ENCODE assay signal across 11 mouse cellular contexts in genomic region chr14:120368914-120369391, GRCm38 (mm10).
A peak's percentile ranks its signal among the peaks of the same experiment; 100 is the strongest.
DNase-seq lines count a peak whose midpoint lies in the region; ATAC-seq and TF ChIP-seq lines count a peak whose summit lies in the region.
"Had no signal": no experiment of that assay in that cellular context is flagged by ENCODE, and none has a peak within 500 bp of the region (broad histone marks: within the 10 kb centered on the region; RNA-seq: fewer than 3 reads in every experiment).

No protein-coding gene starts in this region.

- H3K27ac ChIP-seq in gastrocnemius, adult 2 months: peak overlapping the region; percentile 85
- H3K27ac ChIP-seq in neural tube, embryonic 13.5 days (replicated peaks): 0 out of 2 replicates have a peak overlapping the region, but pooled peaks have one; percentile 38
- H3K27ac ChIP-seq in small intestine, adult 2 months (ENCODE audit: insufficient read depth, low read depth, low read length): peak overlapping the region; percentile 57
- no peak overlapping the region for H3K27ac ChIP-seq in midbrain, embryonic 13.5 days
- H3K27ac ChIP-seq: hindbrain, embryonic 13.5 days; liver, embryonic 14.5 days had no signal

- H3K27me3 ChIP-seq in neural tube, embryonic 13.5 days: no peaks in the 10 kb centered on the region
- no peaks in the 10 kb centered on the region for H3K27me3 ChIP-seq in small intestine, adult 2 months (ENCODE audit: control insufficient read depth, insufficient read depth, low read length)
- no peaks in the 10 kb centered on the region for H3K27me3 ChIP-seq in midbrain, embryonic 13.5 days
- H3K27me3 ChIP-seq: hindbrain, embryonic 13.5 days had no signal

- TF ChIP-seq POLR2A in small intestine, adult 2 months (IDR thresholded peaks at IDR 0.05; ENCODE audit: low read depth, low read length): no peak

- H3K4me3 ChIP-seq in gastrocnemius, adult 2 months: peak overlapping the region; percentile 45
- no peak overlapping the region for H3K4me3 ChIP-seq in neural tube, embryonic 13.5 days
- H3K4me3 ChIP-seq in small intestine, adult 2 months (ENCODE audit: low read depth, low read length): no peak overlapping the region
- no peak overlapping the region for H3K4me3 ChIP-seq in midbrain, embryonic 13.5 days (replicated peaks)
- H3K4me3 ChIP-seq: hindbrain, embryonic 13.5 days had no signal

- H3K9me3 ChIP-seq in neural tube, embryonic 13.5 days: no peaks in the 10 kb centered on the region
- H3K9me3 ChIP-seq in midbrain, embryonic 13.5 days: no peaks in the 10 kb centered on the region
- H3K9me3 ChIP-seq: hindbrain, embryonic 13.5 days had no signal

- peaks cover 23% of the 10 kb centered on the region for H3K4me1 ChIP-seq in neural tube, embryonic 13.5 days (replicated peaks)
- H3K4me1 ChIP-seq in small intestine, adult 2 months (ENCODE audit: control insufficient read depth, insufficient read depth, insufficient read length, low read length): peaks cover 34% of the 10 kb centered on the region
- peaks cover 11% of the 10 kb centered on the region for H3K4me1 ChIP-seq in midbrain, embryonic 13.5 days (replicated peaks)

- H3K4me2 ChIP-seq in neural tube, embryonic 13.5 days: no peak overlapping the region
- no peak overlapping the region for H3K4me2 ChIP-seq in midbrain, embryonic 13.5 days (replicated peaks)
- H3K4me2 ChIP-seq: hindbrain, embryonic 13.5 days had no signal

- intact Hi-C loops in gastrocnemius, adult 2 months (cut with DNase I): loop anchor here (5.0 kb wide), 1 partner anchor 92 kb away; the partner anchor contains the start of gene Mbnl2
- intact Hi-C loops in gastrocnemius, postnatal 36 days (cut with DNase I): no loop called here

- WGBS in neural tube, embryonic 13.5 days: 71% methylated on average over 8 of the region's 8 CpGs
- WGBS in small intestine, adult 2 months: 21% methylated on average over 8 of the region's 8 CpGs
- 87% methylated on average over 8 of the region's 8 CpGs for WGBS in midbrain, embryonic 13.5 days

- peak; percentile 55 for DNase-seq in gastrocnemius, adult 2 months
- DNase-seq in gastrocnemius, postnatal 36 days: no peak
- no peak for DNase-seq in neural tube, embryonic 10.5 days (ENCODE audit: extremely low spot score, low spot score)
- peak; percentile 19 for DNase-seq in heart, postnatal 4 days
- no peak for DNase-seq in yolk sac, embryonic 10.5 days (ENCODE audit: low spot score)
- DNase-seq: embryo, embryonic 11 days had no signal

- no peaks in the 10 kb centered on the region for H3K36me3 ChIP-seq in neural tube, embryonic 13.5 days
- H3K36me3 ChIP-seq in small intestine, adult 2 months (ENCODE audit: control insufficient read depth, insufficient read depth, low read length): no peaks in the 10 kb centered on the region
- no peaks in the 10 kb centered on the region for H3K36me3 ChIP-seq in midbrain, embryonic 13.5 days
- H3K36me3 ChIP-seq: hindbrain, embryonic 13.5 days had no signal

- no peak for ATAC-seq in neural tube, embryonic 13.5 days (ENCODE audit: low read depth)
- ATAC-seq in midbrain, embryonic 13.5 days: no peak

- H3K9ac ChIP-seq in neural tube, embryonic 13.5 days: no peak overlapping the region
- H3K9ac ChIP-seq in midbrain, embryonic 13.5 days (replicated peaks): no peak overlapping the region
- H3K9ac ChIP-seq: hindbrain, embryonic 13.5 days; liver, embryonic 14.5 days had no signal

- TF ChIP-seq CTCF in gastrocnemius, adult 2 months (IDR thresholded peaks at IDR 0.05): no peak
- no peak for TF ChIP-seq CTCF in small intestine, adult 2 months (IDR thresholded peaks at IDR 0.05; ENCODE audit: extremely low read depth, insufficient read length, insufficient replicate concordance, low read depth, low read length)

Comparison
In these comparisons a context has a peak if more than half of its experiments do, and no peak if none do; other contexts are left out.
1. DNase-seq: peak in gastrocnemius, adult 2 months (single experiment) and heart, postnatal 4 days (single experiment); none in gastrocnemius, postnatal 36 days (0 of 2), neural tube, embryonic 10.5 days (single experiment) and yolk sac, embryonic 10.5 days (single experiment).